Mouse (Mus musculus) monocyte, adult 2 months (primary cell): ENCODE results near the gene Tmco4.

Source experiments
- DNase-seq, 2 experiments: peaks; one replicate each; pipeline ENCODE4 v3.0.0; 2022; ENCODE audit warnings: low spot score in 2 of 2, low read depth in 1 of 2

The Tmco4 gene

GRCm38 (mm10) chr4:139018388-139018787 lies 45.7 kb downstream of the Tmco4 start:
- no peak for DNase-seq

- no peak for DNase-seq
Measured at GRCm38 (mm10) chr4:139018976-139019375, 46.3 kb downstream of the Tmco4 start.

GRCm38 (mm10) chr4:139019413-139019812 lies 46.7 kb downstream of the Tmco4 start:
- no peak for DNase-seq

GRCm38 (mm10) chr4:139020385-139020784 lies 47.7 kb downstream of the Tmco4 start:
- DNase-seq: no peak

- no peak for DNase-seq
Measured at GRCm38 (mm10) chr4:139024379-139024778, 51.7 kb downstream of the Tmco4 start.

GRCm38 (mm10) chr4:139030675-139031074 lies 58.0 kb downstream of the Tmco4 start:
- no peak for DNase-seq

GRCm38 (mm10) chr4:139032521-139032920 lies 59.8 kb downstream of the Tmco4 start:
- no peak for DNase-seq

GRCm38 (mm10) chr4:139033263-139034009 lies 60.7 kb downstream of the Tmco4 start:
- no peak for DNase-seq

GRCm38 (mm10) chr4:139034010-139034367 lies 61.3 kb downstream of the Tmco4 start:
- DNase-seq: no peak

GRCm38 (mm10) chr4:139034540-139034939 lies 61.9 kb downstream of the Tmco4 start:
- DNase-seq: no peak

GRCm38 (mm10) chr4:139034942-139035341 lies 62.3 kb downstream of the Tmco4 start:
- no peak for DNase-seq

- no peak for DNase-seq
Measured at GRCm38 (mm10) chr4:139035799-139036198, 63.1 kb downstream of the Tmco4 start.

GRCm38 (mm10) chr4:139037795-139038607 lies 65.3 kb downstream of the Tmco4 start:
- no peak for DNase-seq

- no peak for DNase-seq
Measured at GRCm38 (mm10) chr4:139040084-139040839, 67.6 kb downstream of the Tmco4 start.

- DNase-seq: no peak
Measured at GRCm38 (mm10) chr4:139042611-139043010, 69.9 kb downstream of the Tmco4 start.

- DNase-seq: no peak
Measured at GRCm38 (mm10) chr4:139043600-139043999, 70.9 kb downstream of the Tmco4 start.

GRCm38 (mm10) chr4:139044566-139044965 lies 71.9 kb downstream of the Tmco4 start:
- DNase-seq: no peak

GRCm38 (mm10) chr4:139046354-139046753 lies 73.7 kb downstream of the Tmco4 start:
- DNase-seq: no peak

- no peak for DNase-seq
Measured at GRCm38 (mm10) chr4:139048518-139048917, 75.8 kb downstream of the Tmco4 start.

- DNase-seq: no peak
Measured at GRCm38 (mm10) chr4:139052796-139053195, 80.1 kb downstream of the Tmco4 start.

- DNase-seq: no peak
Measured at GRCm38 (mm10) chr4:139053391-139053790, 80.7 kb downstream of the Tmco4 start.
